Mouse (Mus musculus): ENCODE measurements around the gene Slc25a5. TPM values are rescaled to one million over a fixed set of nuclear protein-coding genes. Genes with fewer than 3 reads are reported as not detected.

Slc25a5 gene
- polyA plus RNA-seq, 1 experiment from 2014 or later: 1,290 TPM

- Histone ChIP-seq H3K27ac (ENCODE audit: low read length) (peak overlapping the region; percentile 64), H3K36me3 (ENCODE audit: control insufficient read depth, insufficient read depth) (no peaks in the 10 kb centered on the region), H3K9me3 (replicated peaks; ENCODE audit: control insufficient read depth, low read length) (no peaks in the 10 kb centered on the region), H3K4me3 (ENCODE audit: low read length) (peak overlapping the region; percentile 47), H3K27me3 (ENCODE audit: control insufficient read depth, insufficient read depth, low read length) (no peaks in the 10 kb centered on the region), H3K9ac (ENCODE audit: low read length) (peak overlapping the region; percentile 70), H3K4me1 (ENCODE audit: control insufficient read depth, insufficient read depth, low read length) (peaks cover 7% of the 10 kb centered on the region; the same call in 1 of the 2 replicates), H3K4me2 (ENCODE audit: low read depth, low read length) (peak overlapping the region; percentile 64)
- ATAC-seq (replicated peaks; ENCODE audit: extremely low read depth, insufficient read depth, low FRiP score): peak; percentile 91
- 12% methylated on average over 42 of the region's 45 CpGs for WGBS
Measured at GRCm38 (mm10) chrX:36807360-36808317, 12.2 kb downstream of the Slc25a5 start.

- ATAC-seq (replicated peaks; ENCODE audit: extremely low read depth, insufficient read depth, low FRiP score): no peak
- peak overlapping the region; percentile 70; the same call in 1 of the 2 replicates for H3K9ac ChIP-seq (ENCODE audit: low read length)
Measured at GRCm38 (mm10) chrX:36808318-36808683, 12.8 kb downstream of the Slc25a5 start.

GRCm38 (mm10) chrX:36811377-36811776 is 15.9 kb downstream of the Slc25a5 start:
- Histone ChIP-seq H3K4me2 (ENCODE audit: low read depth, low read length) (no peak overlapping the region), H3K27ac (ENCODE audit: low read length) (no peak overlapping the region), H3K36me3 (ENCODE audit: control insufficient read depth, insufficient read depth) (no peaks in the 10 kb centered on the region), H3K27me3 (ENCODE audit: control insufficient read depth, insufficient read depth, low read length) (no peaks in the 10 kb centered on the region), H3K9ac (ENCODE audit: low read length) (no peak overlapping the region), H3K4me1 (ENCODE audit: control insufficient read depth, insufficient read depth, low read length) (peaks cover 9% of the 10 kb centered on the region), H3K9me3 (replicated peaks; ENCODE audit: control insufficient read depth, low read length) (no peaks in the 10 kb centered on the region), H3K4me3 (ENCODE audit: low read length) (no peak overlapping the region)
- ATAC-seq (replicated peaks; ENCODE audit: extremely low read depth, insufficient read depth, low FRiP score): no peak
- WGBS: 20% methylated on average over 5 of the region's 5 CpGs

More at GRCm38 (mm10) chrX:36808318-36808683, 12.8 kb downstream of the Slc25a5 start:
- Histone ChIP-seq H3K27ac (ENCODE audit: low read length) (peak overlapping the region; percentile 64), H3K4me1 (ENCODE audit: control insufficient read depth, insufficient read depth, low read length) (peaks cover 7% of the 10 kb centered on the region; the same call in 1 of the 2 replicates), H3K9me3 (replicated peaks; ENCODE audit: control insufficient read depth, low read length) (no peaks in the 10 kb centered on the region), H3K4me3 (ENCODE audit: low read length) (peak overlapping the region; percentile 47), H3K4me2 (ENCODE audit: low read depth, low read length) (peak overlapping the region; percentile 64), H3K36me3 (ENCODE audit: control insufficient read depth, insufficient read depth) (no peaks in the 10 kb centered on the region), H3K27me3 (ENCODE audit: control insufficient read depth, insufficient read depth, low read length) (no peaks in the 10 kb centered on the region)
- WGBS: 50% methylated on average over 6 of the region's 6 CpGs

- Histone ChIP-seq H3K36me3 (ENCODE audit: control insufficient read depth, insufficient read depth) (no peaks in the 10 kb centered on the region), H3K9me3 (replicated peaks; ENCODE audit: control insufficient read depth, low read length) (no peaks in the 10 kb centered on the region), H3K9ac (ENCODE audit: low read length) (no peak overlapping the region), H3K4me3 (ENCODE audit: low read length) (no peak overlapping the region), H3K4me2 (ENCODE audit: low read depth, low read length) (no peak overlapping the region), H3K4me1 (ENCODE audit: control insufficient read depth, insufficient read depth, low read length) (peaks cover 5% of the 10 kb centered on the region), H3K27ac (ENCODE audit: low read length) (no peak overlapping the region), H3K27me3 (ENCODE audit: control insufficient read depth, insufficient read depth, low read length) (no peaks in the 10 kb centered on the region)
- 77% methylated on average over 8 of the region's 8 CpGs for WGBS
- no peak for ATAC-seq (replicated peaks; ENCODE audit: extremely low read depth, insufficient read depth, low FRiP score)
Measured at GRCm38 (mm10) chrX:36814161-36814836, 18.8 kb downstream of the Slc25a5 start.

- Histone ChIP-seq H3K9ac (ENCODE audit: low read length) (no peak overlapping the region), H3K4me2 (ENCODE audit: low read depth, low read length) (no peak overlapping the region), H3K36me3 (ENCODE audit: control insufficient read depth, insufficient read depth) (no peaks in the 10 kb centered on the region), H3K27ac (ENCODE audit: low read length) (no peak overlapping the region), H3K4me3 (ENCODE audit: low read length) (no peak overlapping the region), H3K27me3 (ENCODE audit: control insufficient read depth, insufficient read depth, low read length) (no peaks in the 10 kb centered on the region), H3K9me3 (replicated peaks; ENCODE audit: control insufficient read depth, low read length) (no peaks in the 10 kb centered on the region), H3K4me1 (ENCODE audit: control insufficient read depth, insufficient read depth, low read length) (peaks cover 5% of the 10 kb centered on the region)
- ATAC-seq (replicated peaks; ENCODE audit: extremely low read depth, insufficient read depth, low FRiP score): no peak
- 83% methylated on average over 4 of the region's 4 CpGs for WGBS
Measured at GRCm38 (mm10) chrX:36815022-36815421, 19.6 kb downstream of the Slc25a5 start.

GRCm38 (mm10) chrX:36815439-36815838 is 20.0 kb downstream of the Slc25a5 start:
- no peak for ATAC-seq (replicated peaks; ENCODE audit: extremely low read depth, insufficient read depth, low FRiP score)
- no peak overlapping the region for H3K27ac ChIP-seq (ENCODE audit: low read length)
- WGBS: 71% methylated on average over 3 of the region's 4 CpGs

GRCm38 (mm10) chrX:36816368-36816899 is 21.0 kb downstream of the Slc25a5 start:
- Histone ChIP-seq H3K36me3 (ENCODE audit: control insufficient read depth, insufficient read depth) (no peaks in the 10 kb centered on the region), H3K9me3 (replicated peaks; ENCODE audit: control insufficient read depth, low read length) (no peaks in the 10 kb centered on the region), H3K4me1 (ENCODE audit: control insufficient read depth, insufficient read depth, low read length) (peaks cover 5% of the 10 kb centered on the region), H3K9ac (ENCODE audit: low read length) (no peak overlapping the region), H3K4me3 (ENCODE audit: low read length) (peak overlapping the region; percentile 35), H3K4me2 (ENCODE audit: low read depth, low read length) (peak overlapping the region; percentile 59), H3K27ac (ENCODE audit: low read length) (no peak overlapping the region), H3K27me3 (ENCODE audit: control insufficient read depth, insufficient read depth, low read length) (no peaks in the 10 kb centered on the region)
- ATAC-seq (replicated peaks; ENCODE audit: extremely low read depth, insufficient read depth, low FRiP score): no peak
- 34% methylated on average over 8 of the region's 8 CpGs for WGBS

More at GRCm38 (mm10) chrX:36815439-36815838, 20.0 kb downstream of the Slc25a5 start:
- no peak overlapping the region for H3K9ac ChIP-seq (ENCODE audit: low read length)
- H3K27me3 ChIP-seq (ENCODE audit: control insufficient read depth, insufficient read depth, low read length): no peaks in the 10 kb centered on the region
- no peaks in the 10 kb centered on the region for H3K36me3 ChIP-seq (ENCODE audit: control insufficient read depth, insufficient read depth)
- no peak overlapping the region for H3K4me3 ChIP-seq (ENCODE audit: low read length)
- H3K9me3 ChIP-seq (replicated peaks; ENCODE audit: control insufficient read depth, low read length): no peaks in the 10 kb centered on the region
- peaks cover 5% of the 10 kb centered on the region for H3K4me1 ChIP-seq (ENCODE audit: control insufficient read depth, insufficient read depth, low read length)
- no peak overlapping the region for H3K4me2 ChIP-seq (ENCODE audit: low read depth, low read length)

GRCm38 (mm10) chrX:36816953-36817441 is 21.5 kb downstream of the Slc25a5 start:
- no peaks in the 10 kb centered on the region for H3K27me3 ChIP-seq (ENCODE audit: control insufficient read depth, insufficient read depth, low read length)
- no peaks in the 10 kb centered on the region for H3K36me3 ChIP-seq (ENCODE audit: control insufficient read depth, insufficient read depth)
- peak overlapping the region; percentile 35 for H3K4me3 ChIP-seq (ENCODE audit: low read length)
- peaks cover 5% of the 10 kb centered on the region for H3K4me1 ChIP-seq (ENCODE audit: control insufficient read depth, insufficient read depth, low read length)
- H3K4me2 ChIP-seq (ENCODE audit: low read depth, low read length): peak overlapping the region; percentile 59
- peak overlapping the region; percentile 29 for H3K27ac ChIP-seq (ENCODE audit: low read length)
- WGBS: 11% methylated on average over 9 of the region's 10 CpGs
- peak; percentile 77 for ATAC-seq (replicated peaks; ENCODE audit: extremely low read depth, insufficient read depth, low FRiP score)
- H3K9ac ChIP-seq (ENCODE audit: low read length): peak overlapping the region; percentile 49; the same call in 1 of the 2 replicates
- no peaks in the 10 kb centered on the region for H3K9me3 ChIP-seq (replicated peaks; ENCODE audit: control insufficient read depth, low read length)

Measured in heart, embryonic 16.5 days (tissue).